Mouse (Mus musculus): Measurements from ENCODE around the gene Sgms1. TPM values are rescaled to one million over a fixed set of nuclear protein-coding genes. Genes with fewer than 3 reads are reported as not detected.

The Sgms1 gene
- polyA plus RNA-seq, 1 experiment from 2014 or later = 9.9 TPM

DNA sequence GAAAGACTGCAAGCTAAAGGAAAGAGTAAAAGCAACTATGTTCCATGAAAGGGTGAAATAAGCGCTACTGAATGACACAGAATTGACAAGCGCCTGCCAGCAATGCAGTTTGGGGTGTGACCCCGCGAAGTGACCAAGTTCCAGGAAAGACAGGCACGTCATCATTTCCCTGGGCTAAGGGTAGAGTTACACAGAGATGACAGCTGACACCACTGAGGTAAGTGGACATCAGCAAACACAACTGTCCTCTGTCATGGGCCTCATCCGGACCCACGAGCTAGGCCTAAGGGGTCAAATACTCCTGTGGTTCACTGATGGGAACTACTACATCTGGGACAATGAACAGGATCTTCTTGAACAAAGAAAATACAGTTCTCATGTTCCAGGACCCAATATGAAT is 136.5 kb downstream of the Sgms1 start:
- Histone ChIP-seq H3K36me3 (ENCODE audit: poor library complexity, severe bottlenecking) (no peaks in the 10 kb centered on the region), H3K9ac (no peak overlapping the region), H3K27ac (no peak overlapping the region), H3K4me1 (0 out of 2 replicates have a peak, but pooled peaks cover 3% of the 10 kb centered on the region), H3K9me3 (replicated peaks) (no peaks in the 10 kb centered on the region), H3K27me3 (no peaks in the 10 kb centered on the region), H3K4me2 (no peak overlapping the region), H3K4me3 (no peak overlapping the region)
- 94% methylated on average over 7 of the region's 7 CpGs for WGBS
- no peak for ATAC-seq

DNA sequence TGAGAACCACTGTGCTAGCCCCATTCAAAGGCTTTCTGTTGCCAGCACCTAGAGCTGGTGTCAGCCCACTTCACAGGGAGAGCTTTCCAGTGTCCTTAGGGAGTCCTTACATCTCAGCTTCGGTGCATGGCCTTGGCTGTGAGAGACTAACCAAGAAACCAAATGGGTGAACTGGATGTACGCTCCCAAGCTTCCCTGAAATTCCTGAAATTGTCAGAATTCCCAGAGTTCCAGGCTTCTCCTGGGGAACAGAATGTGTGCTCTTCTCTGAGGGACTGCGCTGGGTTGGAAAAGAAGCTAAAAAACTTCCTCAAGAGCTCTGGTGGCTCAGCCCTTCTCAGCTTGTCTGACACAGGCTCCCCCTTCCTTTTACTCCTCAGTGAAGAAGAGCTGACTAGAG is 137.1 kb downstream of the Sgms1 start:
- Histone ChIP-seq H3K9me3 (replicated peaks) (no peaks in the 10 kb centered on the region), H3K27me3 (no peaks in the 10 kb centered on the region), H3K4me3 (no peak overlapping the region), H3K4me2 (no peak overlapping the region), H3K27ac (no peak overlapping the region), H3K4me1 (0 out of 2 replicates have a peak, but pooled peaks cover 3% of the 10 kb centered on the region), H3K9ac (no peak overlapping the region), H3K36me3 (ENCODE audit: poor library complexity, severe bottlenecking) (no peaks in the 10 kb centered on the region)
- 81% methylated on average over 3 of the region's 3 CpGs for WGBS
- no peak for ATAC-seq

DNA sequence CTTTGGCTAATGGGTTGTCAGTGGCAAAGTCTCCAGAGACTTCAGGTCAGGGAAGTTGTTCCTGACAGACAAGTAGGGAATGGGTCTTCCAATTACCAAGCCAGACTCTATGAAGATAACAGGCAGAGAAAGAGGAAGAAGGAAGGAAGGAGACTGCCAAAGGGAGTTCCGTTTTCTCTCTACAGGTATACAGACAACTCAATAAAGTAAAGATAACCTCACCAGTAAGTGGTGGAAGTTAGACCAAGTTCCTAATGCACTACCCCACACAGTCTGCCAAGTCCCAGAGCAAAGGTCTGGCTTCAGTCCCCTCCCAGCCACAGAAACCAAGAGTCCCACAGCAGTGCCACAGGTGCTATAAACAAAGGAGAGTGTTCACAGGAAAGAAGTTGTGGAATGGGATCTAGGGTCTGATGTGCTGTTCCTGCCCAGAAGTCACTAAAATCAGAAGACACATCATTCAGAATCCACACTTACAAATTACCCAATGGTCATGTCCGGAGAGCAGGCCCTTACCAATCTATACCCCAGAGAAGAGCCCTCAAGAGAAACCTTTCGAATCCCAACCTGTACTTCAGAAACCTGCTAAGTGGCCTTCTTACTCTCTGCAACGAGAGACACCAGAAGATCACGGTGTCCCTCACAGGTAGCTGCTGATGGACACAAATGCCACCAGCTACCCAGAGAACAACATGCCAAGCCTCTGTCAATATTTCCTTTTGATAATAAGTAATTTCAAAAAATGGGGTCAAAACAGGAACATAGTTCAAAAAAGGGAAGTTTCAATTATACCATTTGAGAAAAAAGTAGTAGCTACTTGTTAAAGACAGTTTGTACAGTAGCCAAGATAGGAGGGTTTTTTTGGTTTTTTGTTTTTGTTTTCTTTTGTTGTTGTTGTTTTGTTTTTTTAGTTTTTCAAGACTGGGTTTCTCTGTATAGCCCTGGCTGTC is 140.1 kb downstream of the Sgms1 start:
- Histone ChIP-seq H3K36me3 (ENCODE audit: poor library complexity, severe bottlenecking) (no peaks in the 10 kb centered on the region), H3K4me1 (no peaks in the 10 kb centered on the region), H3K9me3 (replicated peaks) (no peaks in the 10 kb centered on the region), H3K27ac (no peak overlapping the region), H3K4me3 (no peak overlapping the region), H3K9ac (no peak overlapping the region), H3K27me3 (no peaks in the 10 kb centered on the region), H3K4me2 (no peak overlapping the region)
- no peak for ATAC-seq
- 89% methylated on average over 5 of the region's 5 CpGs for WGBS

DNA sequence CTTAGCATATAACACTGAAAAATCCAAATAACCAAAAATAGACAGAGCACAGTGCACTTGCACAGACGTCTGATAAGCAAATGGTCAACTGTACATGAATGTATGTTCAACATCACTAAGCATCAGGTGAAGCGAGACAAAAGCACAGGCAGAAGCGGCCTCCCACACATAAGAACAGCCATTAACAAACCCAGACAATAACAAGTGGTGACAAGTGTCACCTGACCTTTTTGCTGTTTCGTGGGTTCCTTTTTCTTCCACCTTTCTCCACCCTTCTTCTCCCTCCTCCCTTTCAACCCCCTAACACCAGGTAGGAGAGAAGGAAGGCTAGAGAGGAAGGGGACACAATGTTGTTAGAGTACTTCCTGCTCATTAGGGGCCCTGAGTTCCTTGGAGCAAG is 144.6 kb downstream of the Sgms1 start:
- Histone ChIP-seq H3K9me3 (replicated peaks) (no peaks in the 10 kb centered on the region), H3K27me3 (no peaks in the 10 kb centered on the region), H3K4me2 (no peak overlapping the region), H3K27ac (no peak overlapping the region), H3K4me1 (no peaks in the 10 kb centered on the region), H3K4me3 (no peak overlapping the region), H3K36me3 (ENCODE audit: poor library complexity, severe bottlenecking) (no peaks in the 10 kb centered on the region), H3K9ac (no peak overlapping the region)
- ATAC-seq = no peak
- WGBS = 74% methylated on average over 4 of the region's 4 CpGs

DNA sequence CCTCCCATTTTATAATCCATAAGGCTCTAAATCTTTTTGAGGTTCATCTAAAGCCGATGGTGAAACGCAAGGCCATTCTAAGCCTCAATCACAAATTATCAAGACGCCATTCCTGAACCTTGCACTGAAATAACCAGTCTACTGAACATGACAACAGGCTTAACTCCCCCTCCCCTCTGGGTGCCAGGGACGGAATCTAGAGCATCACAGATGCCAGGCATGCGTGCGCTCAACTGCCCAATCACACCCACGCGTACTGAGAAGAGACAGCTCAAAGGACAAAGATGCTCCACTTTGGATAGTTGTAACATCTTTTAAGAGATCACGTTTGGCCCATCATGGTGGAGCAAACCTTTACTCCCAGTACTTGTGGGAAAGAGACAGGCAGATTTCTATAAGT is 146.3 kb downstream of the Sgms1 start:
- ATAC-seq = no peak
- H3K4me3 ChIP-seq = no peak overlapping the region
- H3K4me1 ChIP-seq = no peaks in the 10 kb centered on the region
- no peaks in the 10 kb centered on the region for H3K9me3 ChIP-seq (replicated peaks)
- no peak overlapping the region for H3K9ac ChIP-seq
- H3K36me3 ChIP-seq (ENCODE audit: poor library complexity, severe bottlenecking) = no peaks in the 10 kb centered on the region
- 94% methylated on average over 9 of the region's 9 CpGs for WGBS
- no peak overlapping the region for H3K4me2 ChIP-seq
- no peak overlapping the region for H3K27ac ChIP-seq
- no peaks in the 10 kb centered on the region for H3K27me3 ChIP-seq

DNA sequence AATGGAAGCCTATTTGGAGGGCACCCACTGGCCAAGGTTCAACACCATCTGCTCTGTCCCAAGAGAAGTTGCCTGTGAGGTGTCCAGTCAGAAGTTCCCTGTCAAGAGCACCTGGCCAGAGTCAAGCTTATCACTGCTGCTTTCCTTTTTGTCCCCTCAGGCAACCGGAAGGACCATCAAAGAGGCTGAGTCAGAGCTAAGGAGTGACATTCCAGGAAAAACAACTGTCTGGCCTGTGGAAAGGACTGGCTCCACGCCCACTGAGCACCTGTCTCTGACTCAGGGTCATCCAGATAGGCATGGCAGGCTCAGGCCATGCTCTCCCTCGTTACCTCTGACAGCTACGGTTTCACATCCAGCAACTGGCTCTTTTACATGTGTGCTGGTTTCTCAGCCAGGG is 147.4 kb downstream of the Sgms1 start:
- 85% methylated on average over 4 of the region's 4 CpGs for WGBS
- no peak overlapping the region for H3K9ac ChIP-seq
- no peaks in the 10 kb centered on the region for H3K9me3 ChIP-seq (replicated peaks)
- H3K4me2 ChIP-seq = no peak overlapping the region
- ATAC-seq = no peak
- no peaks in the 10 kb centered on the region for H3K36me3 ChIP-seq (ENCODE audit: poor library complexity, severe bottlenecking)
- H3K27ac ChIP-seq = no peak overlapping the region
- no peaks in the 10 kb centered on the region for H3K27me3 ChIP-seq
- H3K4me3 ChIP-seq = no peak overlapping the region
- no peaks in the 10 kb centered on the region for H3K4me1 ChIP-seq

DNA sequence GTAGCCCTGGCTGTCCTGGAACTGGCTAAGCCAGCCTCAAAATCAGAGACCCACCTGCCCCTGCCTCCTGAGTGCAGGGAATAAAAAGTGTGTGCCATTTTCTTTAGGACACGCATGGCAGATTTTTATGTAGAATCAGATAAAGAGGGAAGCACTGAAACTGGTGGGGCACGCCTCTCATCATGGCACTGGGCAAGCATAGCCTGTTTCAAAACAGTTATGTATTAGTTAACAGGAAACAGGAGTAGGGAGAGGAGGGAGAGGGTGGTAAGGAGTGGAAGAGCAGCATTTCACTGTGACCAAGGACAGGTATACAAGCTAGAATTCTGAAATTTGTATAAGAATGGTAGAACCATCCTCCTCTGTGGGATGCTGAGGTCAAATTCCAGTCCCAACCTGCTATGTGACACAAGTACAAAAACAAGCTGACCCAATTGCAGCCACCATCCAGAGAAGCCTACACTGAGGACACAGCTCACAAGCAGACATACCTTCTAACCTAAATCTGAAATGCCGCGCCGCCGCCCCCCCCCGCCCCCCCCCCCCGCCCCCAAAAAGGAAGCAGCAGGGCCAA is 149.0 kb downstream of the Sgms1 start:
- Histone ChIP-seq H3K4me1 (no peaks in the 10 kb centered on the region), H3K4me3 (no peak overlapping the region), H3K9ac (no peak overlapping the region), H3K27ac (no peak overlapping the region), H3K4me2 (no peak overlapping the region), H3K36me3 (ENCODE audit: poor library complexity, severe bottlenecking) (no peaks in the 10 kb centered on the region), H3K9me3 (replicated peaks) (no peaks in the 10 kb centered on the region), H3K27me3 (no peaks in the 10 kb centered on the region)
- ATAC-seq = no peak
- WGBS = 82% methylated on average over 8 of the region's 8 CpGs

DNA sequence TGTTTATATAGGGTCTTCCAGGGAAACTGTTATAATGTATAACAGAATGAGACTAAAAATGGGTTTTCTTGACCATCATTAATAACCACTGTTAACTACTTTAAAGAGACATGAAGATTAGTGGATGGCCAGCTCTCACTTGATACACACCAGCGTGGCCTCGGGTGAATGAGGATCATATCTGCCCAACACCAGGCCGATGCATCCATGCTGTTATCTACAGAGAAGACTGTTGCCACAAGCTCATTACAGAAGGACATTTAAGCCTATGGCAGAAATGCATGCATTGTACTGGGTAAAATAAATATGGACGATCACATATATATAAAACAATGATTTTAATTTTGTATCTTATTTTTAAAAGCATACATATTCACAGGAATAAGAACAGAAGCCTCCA is 149.6 kb downstream of the Sgms1 start:
- Histone ChIP-seq H3K27ac (no peak overlapping the region), H3K4me2 (no peak overlapping the region), H3K36me3 (ENCODE audit: poor library complexity, severe bottlenecking) (no peaks in the 10 kb centered on the region), H3K9me3 (replicated peaks) (no peaks in the 10 kb centered on the region), H3K9ac (no peak overlapping the region), H3K4me1 (no peaks in the 10 kb centered on the region), H3K27me3 (no peaks in the 10 kb centered on the region), H3K4me3 (no peak overlapping the region)
- 95% methylated on average over 4 of the region's 4 CpGs for WGBS
- no peak for ATAC-seq

DNA sequence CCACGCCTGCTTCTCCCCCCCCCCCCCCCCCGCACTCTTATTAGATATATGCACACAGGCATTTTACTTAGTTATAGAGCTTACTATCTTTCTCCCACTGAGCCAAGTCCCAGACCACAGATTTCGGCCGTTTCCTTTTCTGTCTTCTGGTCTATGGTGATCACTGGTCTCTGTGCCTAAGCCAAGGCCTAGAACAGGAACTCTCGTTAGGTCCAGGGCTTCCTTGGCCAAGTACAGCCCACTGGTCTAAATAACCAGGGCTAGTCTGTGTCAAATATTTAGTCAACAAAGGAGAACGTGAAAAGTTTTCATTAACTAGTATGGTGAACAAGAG is 150.1 kb downstream of the Sgms1 start:
- H3K4me1 ChIP-seq = no peaks in the 10 kb centered on the region
- no peaks in the 10 kb centered on the region for H3K9me3 ChIP-seq (replicated peaks)
- no peak overlapping the region for H3K9ac ChIP-seq
- H3K4me2 ChIP-seq = no peak overlapping the region
- WGBS = 87% methylated on average over 4 of the region's 6 CpGs
- ATAC-seq = no peak
- H3K27ac ChIP-seq = no peak overlapping the region
- no peak overlapping the region for H3K4me3 ChIP-seq
- no peaks in the 10 kb centered on the region for H3K27me3 ChIP-seq
- no peaks in the 10 kb centered on the region for H3K36me3 ChIP-seq (ENCODE audit: poor library complexity, severe bottlenecking)

DNA sequence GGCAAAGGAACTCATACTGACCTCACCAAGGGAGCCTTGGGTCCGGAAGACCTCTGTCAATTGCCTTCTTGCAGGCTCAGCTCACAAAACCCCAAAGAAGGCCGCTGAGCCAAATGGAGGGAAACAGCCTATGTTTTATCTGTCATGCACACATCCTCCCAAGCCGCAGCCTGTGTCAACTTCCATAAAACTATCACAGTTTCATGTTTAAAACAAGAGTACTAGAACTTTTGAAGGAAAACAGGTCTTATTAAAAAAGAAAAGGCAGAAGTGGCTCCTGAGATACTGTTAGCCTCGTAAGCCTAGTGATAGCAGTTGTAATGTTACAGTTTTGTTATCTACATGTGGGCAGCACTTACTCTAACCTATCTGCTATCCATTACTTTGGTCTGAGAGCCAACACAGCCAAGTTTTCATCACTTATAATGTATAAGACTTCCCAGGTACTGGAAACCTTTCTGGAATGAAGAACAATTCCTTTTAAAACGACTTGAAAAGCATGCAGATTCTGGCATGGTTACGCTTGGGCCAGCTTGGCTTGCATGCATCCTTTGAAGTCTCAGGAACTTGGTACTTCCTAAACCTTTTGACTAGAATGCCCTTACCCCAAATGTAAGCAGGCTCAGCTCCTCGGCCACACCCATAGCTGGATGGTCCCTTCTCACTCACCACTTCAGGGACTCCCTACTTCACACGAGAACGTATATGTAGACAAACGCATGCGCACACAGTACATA is 150.6 kb downstream of the Sgms1 start:
- ATAC-seq = no peak

DNA sequence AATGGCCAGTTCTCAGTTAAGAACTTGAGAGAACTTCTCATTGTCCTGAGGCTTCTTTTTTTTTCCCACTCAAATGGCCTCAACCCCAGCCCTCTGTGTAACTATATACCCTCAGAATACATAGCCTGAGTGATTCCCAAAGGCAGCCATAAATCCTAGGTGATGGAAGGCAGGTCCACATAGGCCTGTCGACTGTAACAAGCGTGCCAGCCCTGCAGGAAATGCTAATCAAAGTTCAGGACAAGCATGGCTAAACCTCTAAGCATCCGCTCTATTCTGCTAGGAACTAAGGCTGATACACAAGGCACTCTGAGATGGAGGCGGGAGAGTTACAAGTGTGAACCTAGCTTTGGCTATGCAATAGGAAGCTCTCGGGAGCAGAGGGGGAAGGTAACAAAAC is 151.8 kb downstream of the Sgms1 start:
- Histone ChIP-seq H3K4me2 (no peak overlapping the region), H3K27me3 (no peaks in the 10 kb centered on the region), H3K9ac (no peak overlapping the region), H3K36me3 (ENCODE audit: poor library complexity, severe bottlenecking) (no peaks in the 10 kb centered on the region), H3K9me3 (replicated peaks) (no peaks in the 10 kb centered on the region), H3K4me1 (no peaks in the 10 kb centered on the region), H3K4me3 (no peak overlapping the region), H3K27ac (no peak overlapping the region)
- no peak for ATAC-seq
- 82% methylated on average over 5 of the region's 5 CpGs for WGBS

More for the DNA sequence above, 150.6 kb downstream of the Sgms1 start:
- no peak overlapping the region for H3K9ac ChIP-seq
- no peak overlapping the region for H3K4me2 ChIP-seq
- no peaks in the 10 kb centered on the region for H3K36me3 ChIP-seq (ENCODE audit: poor library complexity, severe bottlenecking)
- 88% methylated on average over 11 of the region's 11 CpGs for WGBS
- no peaks in the 10 kb centered on the region for H3K27me3 ChIP-seq
- H3K9me3 ChIP-seq (replicated peaks) = no peaks in the 10 kb centered on the region
- H3K4me1 ChIP-seq = no peaks in the 10 kb centered on the region
- no peak overlapping the region for H3K27ac ChIP-seq
- no peak overlapping the region for H3K4me3 ChIP-seq

DNA sequence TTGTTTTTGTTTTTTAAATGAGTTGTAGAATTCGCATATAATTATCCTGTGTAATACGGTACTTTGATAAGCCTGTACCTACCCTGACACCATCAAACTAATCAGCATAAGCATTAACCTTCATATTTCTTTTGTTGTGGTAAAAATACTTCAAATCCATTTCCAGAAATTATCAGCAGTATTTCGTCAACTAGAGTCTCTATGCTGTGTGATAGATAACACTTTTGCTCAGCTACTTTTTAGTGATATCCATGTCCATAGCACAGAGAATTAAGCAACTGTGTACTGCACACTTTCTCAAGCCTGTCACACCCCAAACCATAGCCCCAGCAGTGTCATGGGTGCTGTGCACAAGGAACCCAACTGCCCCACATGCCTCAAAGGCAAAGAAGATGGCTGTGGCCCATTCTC is 152.3 kb downstream of the Sgms1 start:
- WGBS = 86% methylated on average over 3 of the region's 3 CpGs
- no peak for ATAC-seq
- H3K4me3 ChIP-seq = no peak overlapping the region
- H3K27me3 ChIP-seq = no peaks in the 10 kb centered on the region
- H3K4me1 ChIP-seq = no peaks in the 10 kb centered on the region
- H3K9me3 ChIP-seq (replicated peaks) = no peaks in the 10 kb centered on the region
- no peak overlapping the region for H3K27ac ChIP-seq
- no peak overlapping the region for H3K9ac ChIP-seq
- H3K4me2 ChIP-seq = no peak overlapping the region
- H3K36me3 ChIP-seq (ENCODE audit: poor library complexity, severe bottlenecking) = no peaks in the 10 kb centered on the region
